In genomic region chr2:156482299-156482698, GRCm38 (mm10) we compare ENCODE assay signal across 9 mouse cellular contexts.
DNase-seq lines count a peak whose midpoint lies in the region.
"Had no signal": no experiment of that assay in that cellular context is flagged by ENCODE, and none has a peak within 500 bp of the region (broad histone marks: within the 10 kb centered on the region; RNA-seq: fewer than 3 reads in every experiment).

No protein-coding gene starts in this region.

- no peak overlapping the region for H3K4me3 ChIP-seq in limb, embryonic 10.5 days
- H3K4me3 ChIP-seq: hindbrain, embryonic 15.5 days had no signal

- H3K36me3 ChIP-seq in limb, embryonic 10.5 days: no peaks in the 10 kb centered on the region
- H3K36me3 ChIP-seq: hindbrain, embryonic 15.5 days had no signal

- 0 out of 2 replicates have a peak, but pooled peaks cover 17% of the 10 kb centered on the region for H3K27me3 ChIP-seq in limb, embryonic 10.5 days (ENCODE audit: low read depth, poor library complexity, severe bottlenecking)
- H3K27me3 ChIP-seq: hindbrain, embryonic 15.5 days had no signal

- H3K9me3 ChIP-seq in limb, embryonic 10.5 days (replicated peaks): no peaks in the 10 kb centered on the region
- H3K9me3 ChIP-seq: hindbrain, embryonic 15.5 days had no signal

- no peaks in the 10 kb centered on the region; the same call in 1 of the 2 replicates for H3K4me1 ChIP-seq in limb, embryonic 10.5 days

- peak; percentile 93 for DNase-seq in heart, adult 11 months
- no peak for DNase-seq in heart, adult 8-10 months (ENCODE audit: low spot score)
- peak; percentile 67 for DNase-seq in urinary bladder, postnatal 14 days (ENCODE audit: low spot score)
- no peak for DNase-seq in urinary bladder, adult 2 months (ENCODE audit: low spot score)
- DNase-seq in embryo, embryonic 10 days (ENCODE audit: low spot score): peak; percentile 82
- DNase-seq in limb, embryonic 10.5 days (ENCODE audit: low spot score): peak; percentile 71
- DNase-seq in natural killer cell, adult 2 months (ENCODE audit: low spot score in 2 of 2): peak; percentile 43 to 60
- peak; percentile 81 for DNase-seq in thymus, postnatal 25 days

- H3K27ac ChIP-seq in limb, embryonic 10.5 days: no peak overlapping the region
- H3K27ac ChIP-seq: hindbrain, embryonic 15.5 days had no signal

- WGBS in limb, embryonic 10.5 days: 40% methylated on average over 13 of the region's 13 CpGs

Comparison
In these comparisons a context has a peak if more than half of its experiments do, and no peak if none do; other contexts are left out.
1. DNase-seq: peak in heart, adult 11 months (single experiment), urinary bladder, postnatal 14 days (single experiment), embryo, embryonic 10 days (single experiment), limb, embryonic 10.5 days (single experiment), natural killer cell, adult 2 months (2 of 2) and thymus, postnatal 25 days (single experiment); none in heart, adult 8-10 months (single experiment) and urinary bladder, adult 2 months (single experiment).